Mouse (Mus musculus) small intestine, adult 2 months (tissue): ENCODE results near the gene Fignl2.

Experiments
- CTCF ChIP-seq: fragments of 200-500 bp; IDR thresholded peaks from 2 replicates; pipeline ENCODE4 v1.5.1; 2012; ENCODE audit warnings: low read depth, mild to moderate bottlenecking, control low read depth, inconsistent platforms, low read length, moderate library complexity, mixed read lengths; ENCODE audit not compliant: insufficient replicate concordance, insufficient read length; ENCODE audit errors: extremely low read depth
- POLR2A ChIP-seq: fragments of 200-500 bp; IDR thresholded peaks from 2 replicates; pipeline ENCODE4 v1.6.1; 2012; ENCODE audit warnings: low read depth, mild to moderate bottlenecking, control low read depth, inconsistent platforms, low read length, moderate library complexity

GRCm38 (mm10) chr15:101074067-101074466 lies 4.3 kb downstream of the Fignl2 start:
- TF ChIP-seq CTCF = no peak
- TF ChIP-seq POLR2A = no peak
